Mouse (Mus musculus): Measurements from ENCODE around the gene Ebf3.

The Ebf3 gene

DNA sequence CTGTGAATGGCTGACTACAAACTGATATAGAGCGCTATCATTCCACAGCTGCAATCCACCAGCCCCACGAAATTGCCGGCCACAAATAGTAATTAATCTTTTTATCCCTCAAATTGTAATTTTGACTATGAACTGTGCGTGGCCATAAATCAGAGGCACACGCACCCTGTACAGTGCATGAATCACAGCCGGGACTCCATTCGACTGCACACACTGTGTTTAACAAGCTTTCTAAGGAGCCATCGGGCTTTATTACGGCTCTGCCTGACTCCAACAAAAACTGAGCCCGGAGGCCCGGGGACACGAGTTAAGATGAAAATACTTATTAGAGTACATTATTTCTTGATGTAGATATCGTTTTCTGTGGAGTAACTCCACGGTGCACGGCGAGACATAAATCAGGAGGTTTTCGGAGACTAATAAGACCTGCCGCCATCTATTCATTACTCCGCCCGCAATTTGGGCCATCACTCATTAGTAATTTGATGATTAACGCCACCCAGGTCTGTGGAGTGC lies 107.4 kb downstream of the Ebf3 start:
- DNase-seq (ENCODE audit: low spot score in 2 of 2): no peak

GRCm38 (mm10) chr7:137199533-137199932 lies 114.7 kb downstream of the Ebf3 start:
- no peak for DNase-seq (ENCODE audit: low spot score in 2 of 2)

DNA sequence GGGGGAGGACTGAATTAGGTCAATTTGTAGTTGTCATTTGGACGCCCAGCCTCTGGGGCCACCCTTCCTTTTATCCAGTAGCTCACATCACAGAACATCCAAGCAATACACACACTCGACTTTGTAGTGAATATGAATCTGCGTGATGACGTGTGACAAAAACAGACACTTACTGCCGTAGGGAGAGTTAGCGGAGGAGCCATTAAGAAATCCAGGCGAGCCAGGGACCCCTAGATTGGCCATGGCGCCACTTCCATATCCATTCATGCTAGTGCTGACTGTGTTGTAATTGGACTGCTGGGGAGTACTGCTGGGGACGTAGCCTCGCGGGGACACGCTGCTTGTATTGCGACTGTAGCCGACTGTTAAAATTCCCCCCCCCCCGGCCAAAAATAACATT lies 115.3 kb downstream of the Ebf3 start:
- DNase-seq (ENCODE audit: low spot score in 2 of 2): no peak

DNA sequence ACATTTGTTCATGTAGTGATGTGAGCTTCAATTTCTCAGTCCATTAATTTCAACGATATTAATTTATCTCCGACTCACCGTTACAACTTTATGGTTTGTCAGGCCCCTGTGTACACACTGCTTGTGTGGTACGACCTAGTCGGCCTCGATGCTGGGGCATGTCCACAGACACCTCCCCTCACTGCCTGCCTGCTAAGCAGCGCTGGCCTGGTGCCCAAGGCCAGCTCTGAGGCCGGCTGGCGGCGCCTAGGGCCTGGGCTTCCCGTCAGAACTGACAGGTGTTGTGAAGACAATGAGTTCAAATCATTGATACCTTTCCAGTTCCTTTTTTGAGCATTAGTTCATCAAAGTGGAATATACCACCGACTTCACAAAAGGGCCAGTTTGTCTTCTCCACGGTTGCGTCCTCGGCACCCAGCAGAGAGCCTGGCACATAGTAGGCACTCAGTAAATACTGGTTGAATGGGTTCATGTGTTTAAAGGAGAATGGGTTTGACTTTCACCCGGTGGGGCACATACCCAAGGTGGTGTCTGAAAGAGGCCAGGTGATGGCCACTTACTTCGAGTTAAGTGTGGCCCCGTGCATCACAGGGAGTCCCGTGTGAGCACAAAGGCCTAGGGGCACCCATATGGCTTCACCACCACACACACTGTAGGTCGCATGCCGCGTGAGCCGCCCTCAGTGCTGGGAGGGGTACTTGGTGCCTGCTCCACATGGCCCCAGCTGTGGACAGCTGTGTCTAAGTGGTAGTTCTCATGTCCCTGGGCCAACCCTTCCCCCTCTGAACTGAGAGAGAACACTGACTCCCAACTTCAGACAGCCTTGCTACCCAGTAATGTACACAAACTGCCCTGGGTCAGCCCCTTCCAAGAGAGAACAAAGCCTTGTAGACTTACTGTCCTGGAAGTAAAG lies 116.9 kb downstream of the Ebf3 start:
- DNase-seq (ENCODE audit: low spot score in 2 of 2): no peak

DNA sequence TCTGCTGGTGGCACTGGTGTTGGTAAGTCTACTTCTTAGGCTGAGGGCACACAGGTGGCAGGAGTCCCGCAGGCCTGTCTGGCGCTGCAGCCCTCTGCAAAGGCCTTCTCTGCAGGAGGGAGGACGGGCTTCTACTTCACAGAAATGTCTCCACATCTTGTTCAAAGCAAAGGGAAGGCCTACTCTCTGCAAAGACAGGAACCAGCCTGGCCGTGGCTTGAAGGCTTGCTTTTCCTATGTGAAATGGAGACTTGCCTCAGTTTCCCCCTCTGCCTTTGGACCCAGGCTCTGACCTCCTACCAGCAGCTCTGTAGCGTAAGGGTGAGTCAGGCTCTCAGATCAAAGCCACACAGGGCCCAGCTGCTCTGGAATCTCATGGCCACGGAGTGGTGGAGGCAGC lies 117.7 kb downstream of the Ebf3 start:
- no peak for DNase-seq (ENCODE audit: low spot score in 2 of 2)

GRCm38 (mm10) chr7:137192776-137193278 lies 121.4 kb downstream of the Ebf3 start:
- no peak for DNase-seq (ENCODE audit: low spot score in 2 of 2)

DNA sequence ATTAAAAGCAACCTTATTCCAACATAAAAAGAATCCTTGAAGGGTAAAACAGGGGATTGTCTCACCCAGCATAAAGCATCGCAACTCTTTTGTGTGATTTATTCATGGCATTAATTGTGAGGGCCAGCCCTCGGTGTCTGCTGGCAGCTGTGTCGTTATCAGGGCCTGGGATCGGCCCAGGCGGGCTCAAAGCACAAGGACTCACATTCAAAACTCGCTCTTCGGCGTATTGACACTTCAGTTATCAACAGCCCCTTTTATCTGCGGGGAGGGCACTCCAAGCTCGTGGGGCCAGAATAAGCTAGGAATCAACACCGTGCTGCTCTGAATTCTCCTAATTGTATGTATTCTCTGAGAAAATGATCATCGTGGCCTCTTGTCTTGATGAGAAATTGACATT lies 122.4 kb downstream of the Ebf3 start:
- DNase-seq (ENCODE audit: low spot score in 2 of 2): no peak

- no peak for DNase-seq (ENCODE audit: low spot score in 2 of 2)
Observed at GRCm38 (mm10) chr7:137172278-137172677, 142.0 kb downstream of the Ebf3 start.

DNA sequence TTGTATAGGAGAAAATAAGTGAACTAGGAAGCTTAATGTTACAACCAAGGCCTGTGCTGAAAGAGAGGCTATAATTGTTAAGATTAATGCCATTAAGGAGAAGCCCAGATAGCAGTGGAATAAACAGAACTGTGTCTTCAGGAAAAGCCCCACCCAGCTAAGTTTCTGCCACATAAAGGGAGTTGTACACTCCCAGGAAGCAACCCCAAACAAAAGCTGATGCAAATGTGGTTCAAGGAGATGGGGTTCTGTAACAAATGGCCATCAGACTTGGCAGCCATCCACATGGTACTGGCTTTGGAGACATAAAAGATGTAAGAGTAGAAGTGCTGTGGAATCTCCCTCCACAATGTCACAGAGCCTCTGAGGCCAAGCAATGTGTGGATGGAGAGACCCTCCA lies 155.2 kb downstream of the Ebf3 start:
- peak; percentile 24 to 31 for DNase-seq (ENCODE audit: low spot score in 2 of 2)

DNA sequence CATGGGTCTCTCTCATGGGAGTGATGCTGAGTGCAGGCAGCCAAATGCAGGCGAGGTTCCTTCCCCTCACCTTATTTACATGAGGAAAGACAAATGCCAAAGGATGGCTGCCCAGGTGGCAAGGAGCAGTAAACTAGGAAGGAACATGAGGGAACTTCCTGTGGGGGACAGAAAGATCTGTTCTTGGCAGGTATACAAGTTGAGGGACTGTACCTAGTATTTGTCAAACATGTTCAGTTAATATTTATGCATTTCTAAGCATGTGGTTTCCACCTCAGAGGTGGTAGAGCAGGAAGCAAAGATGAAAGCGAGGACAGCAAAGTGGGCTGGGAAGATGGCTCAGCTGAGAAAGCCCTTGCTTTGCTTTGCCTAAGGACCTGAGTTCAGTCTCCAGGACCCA lies 159.6 kb downstream of the Ebf3 start:
- DNase-seq (ENCODE audit: low spot score in 2 of 2): no peak

DNA sequence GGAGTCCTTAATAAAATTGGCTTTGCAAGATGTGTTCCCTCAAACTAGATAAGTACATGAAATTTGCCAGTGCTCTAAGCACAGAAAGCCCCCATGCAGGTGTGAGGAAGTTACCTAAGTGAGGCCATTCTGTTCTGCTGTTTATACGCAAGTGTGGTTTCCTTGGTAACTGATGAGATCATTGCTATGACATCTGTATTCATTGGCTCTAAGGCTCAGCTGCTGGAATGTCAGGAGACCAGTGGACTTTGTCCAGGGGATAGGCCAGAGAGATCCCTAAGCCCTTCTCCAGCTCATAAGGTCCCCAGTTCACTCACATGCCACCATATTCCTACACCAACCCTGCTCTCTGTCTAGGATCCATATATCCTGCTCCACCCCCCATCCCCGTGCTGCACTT lies 162.4 kb downstream of the Ebf3 start:
- DNase-seq (ENCODE audit: low spot score in 2 of 2): no peak

DNA sequence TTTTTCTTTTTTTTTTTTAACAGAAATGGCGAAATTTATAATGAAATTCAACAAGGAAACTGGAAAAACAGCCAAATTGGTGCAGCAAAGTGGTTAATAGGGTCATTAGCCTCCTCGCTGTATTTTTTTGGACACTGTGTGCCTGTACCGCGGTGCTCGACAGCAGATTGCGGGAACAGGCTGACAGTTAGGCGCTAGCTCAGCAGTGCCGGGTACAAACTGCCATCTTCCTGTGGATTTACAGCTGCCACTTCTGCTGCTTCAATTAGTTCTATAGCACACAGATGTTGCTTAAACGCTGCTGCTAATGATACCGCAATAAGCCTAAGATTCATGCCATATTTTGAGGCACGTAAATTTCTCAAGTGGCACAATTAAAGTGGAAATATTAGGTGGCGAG lies 167.1 kb downstream of the Ebf3 start:
- DNase-seq (ENCODE audit: low spot score in 2 of 2): no peak
